Mouse (Mus musculus) right cerebral cortex, postnatal 4 days (tissue): Measurements from ENCODE around the gene Zfp229.
"Not testable (repeated sequence)": the region's sequence is repeated elsewhere in the genome, so short reads cannot be mapped to it uniquely, and the experiment has no call there.

ENCODE experiments used
- DNase-seq: peaks from one replicate; pipeline ENCODE4 v3.0.0-alpha.2; 2022

Gene Zfp229

DNA sequence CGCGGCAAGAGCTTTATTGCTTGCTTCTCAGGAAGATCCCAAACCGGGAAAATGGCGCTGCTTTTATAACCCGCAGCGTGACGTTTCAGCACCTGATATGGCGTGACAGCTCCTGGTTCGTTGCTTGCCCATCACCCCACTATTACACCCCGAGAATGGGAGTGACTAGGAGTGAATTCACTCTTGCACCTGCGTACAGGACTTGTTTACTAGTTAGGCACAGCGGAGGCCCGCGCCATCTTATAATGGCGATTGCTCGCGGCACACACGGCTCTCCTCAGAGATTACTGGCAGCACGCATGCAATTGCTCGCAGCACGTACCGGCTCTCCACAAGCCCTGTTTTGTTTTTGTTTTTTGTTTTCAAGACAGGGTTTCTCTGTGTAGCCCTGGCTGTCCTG, at the start of gene Zfp229:
Gene Zfp229 (plus strand): TSS at position 301 of the 400 bp plus-strand sequence.
- not testable (repeated sequence) for DNase-seq

DNA sequence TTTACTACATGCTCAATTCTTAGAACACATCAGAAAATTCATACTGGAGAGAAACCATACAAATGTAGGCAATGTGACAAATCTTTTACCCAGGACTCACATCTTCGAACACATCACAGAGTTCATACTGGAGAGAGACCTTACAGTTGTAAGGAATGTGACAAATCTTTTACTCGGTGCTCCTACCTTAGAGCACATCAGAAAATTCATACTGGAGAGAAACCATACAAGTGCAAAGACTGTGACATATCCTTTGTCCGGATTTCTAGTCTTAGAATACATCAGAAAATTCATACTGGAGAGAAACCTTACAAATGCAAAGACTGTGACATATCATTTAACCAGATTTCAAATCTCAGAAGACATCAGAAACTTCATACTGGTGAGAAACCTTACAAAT, 39.0 kb upstream of the Zfp229 start, which contains the start of gene Gm10226:
Gene Gm10226 (plus strand): TSS at position 301 of the 400 bp plus-strand sequence.
- DNase-seq = no peak

- no peak for DNase-seq
These were observed 37.3 kb upstream of the Zfp229 start for GRCm38 (mm10) chr17:21693342-21693741.

DNA sequence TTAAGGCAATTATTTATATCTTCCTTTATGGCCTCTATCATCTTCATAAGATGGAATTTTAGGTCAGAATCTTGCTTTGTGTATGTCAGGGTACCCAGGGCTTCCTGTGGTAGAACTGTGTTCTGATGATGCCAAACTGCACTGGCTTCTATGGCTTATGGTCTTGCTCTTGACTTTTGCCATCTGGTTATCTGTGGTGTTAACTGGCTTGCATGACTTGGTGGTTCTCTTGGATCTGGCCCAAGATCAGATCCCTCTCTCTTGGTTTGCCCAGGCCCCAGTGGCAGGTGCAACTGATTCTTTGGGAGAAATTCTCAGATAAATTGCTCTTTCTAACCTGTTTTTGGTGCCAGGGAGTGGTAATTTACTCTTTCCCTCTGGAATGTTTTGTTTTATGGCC, 34.5 kb upstream of the Zfp229 start:
- no peak for DNase-seq

GRCm38 (mm10) chr17:21702281-21703240, 28.0 kb upstream of the Zfp229 start:
- DNase-seq = no peak

DNA sequence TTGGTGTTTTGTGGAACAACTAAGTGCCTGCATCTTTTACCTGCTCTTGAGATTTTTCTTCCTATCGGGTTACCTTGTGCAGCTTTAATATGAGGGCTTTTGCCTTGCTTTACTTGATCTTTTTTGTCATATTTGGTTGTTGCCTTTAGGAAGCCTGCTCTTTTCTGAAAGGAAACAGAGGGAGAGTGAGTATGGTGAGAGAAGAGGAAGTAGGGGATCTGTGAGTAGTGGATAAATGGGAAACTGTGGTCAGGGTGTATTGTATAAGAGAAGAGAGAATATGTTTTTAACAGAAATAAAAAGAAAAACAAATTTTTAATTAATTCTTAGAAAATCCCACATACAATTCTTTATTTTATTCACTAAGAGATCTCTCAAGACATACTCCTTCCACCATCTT, 27.2 kb upstream of the Zfp229 start:
- DNase-seq = no peak

DNA sequence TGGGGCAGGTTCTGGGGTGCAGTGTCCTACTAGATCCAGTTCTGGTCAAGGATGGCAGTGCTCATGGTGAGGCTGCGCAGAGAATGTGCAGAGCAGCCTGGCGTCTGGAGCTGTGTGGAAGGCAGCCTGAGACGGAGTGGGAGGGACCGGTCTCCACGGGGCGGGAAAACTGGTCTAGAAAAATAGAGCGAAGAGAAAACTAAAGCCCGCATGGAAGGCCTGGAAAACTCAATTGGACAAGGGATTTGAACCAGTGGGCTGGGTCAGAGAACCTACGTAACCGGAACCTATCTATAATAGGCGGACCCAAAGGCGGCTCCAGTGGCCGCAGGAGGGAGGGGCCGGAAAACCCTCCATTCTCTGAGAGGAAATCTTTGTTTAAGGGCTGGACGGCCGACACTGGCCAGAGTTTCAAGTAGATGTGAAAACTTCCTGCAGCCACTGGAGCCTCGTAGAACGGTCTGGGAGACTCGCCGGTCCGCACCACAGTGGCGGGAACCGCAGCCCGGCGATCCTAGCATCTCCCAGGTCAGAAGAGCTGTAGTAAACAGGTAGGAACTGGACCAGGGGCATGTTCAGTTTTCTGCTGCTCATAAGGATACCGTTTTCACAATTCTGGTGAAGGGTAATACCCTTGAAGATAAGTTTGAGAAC, 23.1 kb upstream of the Zfp229 start, which contains the start of gene Zfp760:
Gene Zfp760 (plus strand): TSS at position 399 of the 654 bp plus-strand sequence.
- peak; percentile 64 for DNase-seq

DNA sequence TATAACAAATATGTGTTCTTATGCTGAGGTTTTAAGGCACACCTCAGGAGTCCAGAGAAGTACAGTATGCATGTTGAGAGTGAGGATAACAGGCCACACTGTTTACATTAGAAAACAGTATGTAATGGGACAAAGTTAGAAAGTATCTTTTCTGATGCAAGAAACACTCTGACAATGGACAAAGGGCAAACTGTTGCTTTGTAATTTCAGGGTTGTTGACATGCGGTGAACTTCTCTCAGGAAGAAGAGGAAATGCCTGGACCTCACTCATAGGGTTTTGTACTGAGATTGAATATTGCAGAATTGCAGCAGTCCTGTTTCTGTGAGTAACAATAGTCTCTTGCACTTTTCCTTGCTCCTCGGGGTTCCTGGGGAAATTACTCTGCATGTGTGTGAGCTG, 22.2 kb upstream of the Zfp229 start:
- DNase-seq = no peak

DNA sequence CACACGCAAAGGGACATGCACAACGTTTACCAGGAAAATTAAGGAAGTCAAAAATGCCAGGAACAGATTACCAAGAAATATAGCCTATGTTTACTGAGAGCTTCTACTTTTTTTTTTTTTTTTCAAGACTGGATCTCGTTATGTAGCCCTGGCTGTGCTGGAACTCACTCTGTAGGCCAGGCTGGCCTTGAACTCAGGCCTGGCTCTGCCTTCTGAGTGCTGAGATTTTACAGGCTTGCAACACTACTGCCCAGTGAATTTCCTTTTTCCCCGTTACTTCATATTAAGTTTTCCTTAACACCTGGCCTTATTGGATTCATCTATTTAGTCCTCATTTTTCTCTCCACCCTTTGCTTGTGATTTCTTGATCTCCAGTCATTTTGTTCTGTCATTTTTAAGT, 2.5 kb downstream of the Zfp229 start:
- no peak for DNase-seq

DNA sequence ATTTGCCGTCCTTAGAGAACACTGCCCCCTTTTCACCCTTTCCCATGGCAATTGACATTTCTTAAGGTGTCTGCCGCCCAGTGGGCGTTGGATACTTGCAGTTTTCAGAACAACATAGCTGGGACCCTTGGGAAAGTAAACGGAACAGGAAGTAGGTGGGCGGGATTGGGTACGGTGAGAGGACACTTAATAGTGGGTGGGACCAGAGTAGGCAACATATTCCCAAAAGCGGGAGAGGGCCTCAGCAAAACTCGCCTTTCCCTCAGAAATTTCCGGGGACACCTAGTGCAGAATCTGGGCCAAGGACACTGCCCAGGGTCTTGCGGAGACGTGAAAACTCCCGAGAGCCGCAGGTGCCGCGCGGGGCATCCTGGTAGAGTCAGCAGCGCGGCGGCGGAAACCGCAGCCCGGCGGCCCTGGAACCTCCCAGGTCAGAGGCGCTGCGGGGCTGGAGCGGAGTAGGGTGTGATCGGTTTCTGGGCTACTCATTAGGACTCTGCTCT, 3.0 kb downstream of the Zfp229 start:
- DNase-seq = peak; percentile 57

- DNase-seq = no peak
These were observed 22.2 kb downstream of the Zfp229 start for GRCm38 (mm10) chr17:21752791-21753190.

DNA sequence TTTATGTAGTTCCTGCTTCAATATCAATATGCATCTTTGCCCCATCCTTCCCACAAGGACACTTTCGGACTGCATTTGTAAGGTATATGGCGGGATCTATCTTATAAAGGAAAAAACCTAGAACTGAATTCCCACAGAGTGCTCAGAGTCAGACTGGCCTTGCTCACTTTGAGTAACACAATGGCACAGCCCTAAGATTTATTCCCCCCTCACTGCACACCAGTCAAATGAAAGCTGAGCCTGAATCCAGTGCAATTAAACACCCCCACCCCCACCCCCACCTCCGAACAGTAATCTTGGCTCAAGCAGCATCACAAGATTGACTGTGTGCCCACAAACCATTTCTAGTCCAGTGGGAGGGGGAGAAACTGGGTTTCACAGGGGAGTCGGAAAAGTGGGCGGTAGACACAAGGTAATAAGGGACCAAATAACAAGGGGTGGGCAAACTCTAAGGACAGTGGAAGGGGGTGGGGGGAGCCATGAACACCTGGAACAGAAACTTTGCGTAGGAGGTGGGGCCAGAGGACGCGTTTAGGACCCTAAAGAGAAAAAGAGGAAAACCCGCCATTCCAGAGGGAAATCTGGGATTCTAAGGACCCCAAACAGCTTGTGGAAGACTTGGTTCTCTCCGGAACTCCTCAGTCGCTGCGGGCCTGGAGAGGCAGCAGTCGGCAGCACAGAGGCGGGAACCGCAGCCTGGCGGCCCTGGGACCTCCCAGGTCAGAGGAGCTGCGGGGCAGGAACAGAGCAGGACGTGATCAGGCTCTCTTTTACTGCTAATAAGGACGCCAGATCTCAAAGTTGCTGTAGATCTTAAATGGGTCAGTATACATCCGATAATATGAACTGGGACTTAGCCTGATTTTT, 23.0 kb downstream of the Zfp229 start:
- peak; percentile 7 for DNase-seq

- no peak for DNase-seq
These were observed 39.7 kb downstream of the Zfp229 start for GRCm38 (mm10) chr17:21770336-21770735.

GRCm38 (mm10) chr17:21792256-21792655, 61.7 kb downstream of the Zfp229 start:
- DNase-seq = no peak

GRCm38 (mm10) chr17:21801373-21801772, 70.8 kb downstream of the Zfp229 start:
- DNase-seq = not testable (repeated sequence)
